Mouse (Mus musculus): Measurements from ENCODE around the gene Ring1. TPM values are rescaled to one million over a fixed set of nuclear protein-coding genes. Genes with fewer than 3 reads are reported as not detected.

Ring1 gene
- polyA plus RNA-seq (2016; fragmentation: Nextera tagmentation; extraction: Ambion mirVana): 19.1 and 23.6 TPM in 2 replicates

- under 1% methylated on average over 53 of the region's 58 CpGs for WGBS
- Histone ChIP-seq H3K27ac (peak within 1 kb of the TSS; percentile 98), H3K9ac (peak within 1 kb of the TSS; percentile 93), H3K27me3 (no peaks in the 10 kb centered on the region), H3K4me3 (replicated peaks) (peak within 1 kb of the TSS; percentile 69), H3K9me3 (peaks cover 12% of the 10 kb centered on the region), H3K36me3 (replicated peaks) (peaks cover 55% of the 10 kb centered on the region), H3K4me1 (peaks cover 60% of the 10 kb centered on the region), H3K4me2 (peak within 1 kb of the TSS; percentile 83)
- peak; percentile 72 for ATAC-seq (ENCODE audit: low FRiP score)
These were observed at the start of gene Ring1 for GRCm38 (mm10) chr17:34024317-34024821. Gene Ring1 (minus strand): TSS chr17:34024680.

DNA sequence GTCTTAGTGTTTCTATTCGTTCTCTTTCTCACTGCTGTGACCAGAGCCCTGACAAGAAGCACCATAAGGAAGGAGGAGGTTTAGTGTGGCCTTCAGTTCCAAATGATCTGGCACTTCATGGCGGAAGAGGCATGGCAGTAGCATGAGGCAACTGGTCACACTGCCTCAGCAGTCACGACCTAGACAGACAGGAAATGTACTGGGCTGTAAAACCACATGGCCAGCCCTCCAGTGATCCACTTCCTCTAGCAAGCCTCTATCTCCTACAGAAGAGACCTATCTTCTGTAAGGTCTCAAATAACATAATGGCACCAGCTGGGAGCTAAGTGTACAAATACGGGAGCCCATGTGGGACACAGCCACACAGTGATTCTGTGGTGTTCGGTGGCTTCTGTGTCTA lies 47.6 kb upstream of the Ring1 start:
- Histone ChIP-seq H3K9me3 (no peaks in the 10 kb centered on the region), H3K9ac (no peak overlapping the region), H3K4me2 (no peak overlapping the region), H3K4me1 (peaks cover 10% of the 10 kb centered on the region), H3K36me3 (replicated peaks) (no peaks in the 10 kb centered on the region), H3K27ac (no peak overlapping the region), H3K27me3 (peaks cover 24% of the 10 kb centered on the region), H3K4me3 (replicated peaks) (no peak overlapping the region)
- WGBS: 74% methylated on average over 5 of the region's 5 CpGs
- no peak for ATAC-seq (ENCODE audit: low FRiP score)

GRCm38 (mm10) chr17:34068864-34069263 lies 44.4 kb upstream of the Ring1 start:
- 66% methylated on average over 3 of the region's 3 CpGs for WGBS
- Histone ChIP-seq H3K4me3 (replicated peaks) (no peak overlapping the region), H3K4me2 (no peak overlapping the region), H3K9ac (no peak overlapping the region), H3K36me3 (replicated peaks) (no peaks in the 10 kb centered on the region), H3K27me3 (0 out of 2 replicates have a peak, but pooled peaks cover 3% of the 10 kb centered on the region), H3K9me3 (no peaks in the 10 kb centered on the region), H3K4me1 (no peaks in the 10 kb centered on the region), H3K27ac (no peak overlapping the region)
- no peak for ATAC-seq (ENCODE audit: low FRiP score)

GRCm38 (mm10) chr17:34057224-34057623 lies 32.7 kb upstream of the Ring1 start:
- Histone ChIP-seq H3K27me3 (no peaks in the 10 kb centered on the region), H3K36me3 (replicated peaks) (0 out of 2 replicates have a peak, but pooled peaks cover 2% of the 10 kb centered on the region), H3K9ac (no peak overlapping the region), H3K9me3 (no peaks in the 10 kb centered on the region), H3K4me2 (no peak overlapping the region), H3K4me1 (no peaks in the 10 kb centered on the region), H3K4me3 (replicated peaks) (no peak overlapping the region), H3K27ac (no peak overlapping the region)
- ATAC-seq (ENCODE audit: low FRiP score): no peak
- 91% methylated on average over 7 of the region's 7 CpGs for whole genome bisulfite sequencing

DNA sequence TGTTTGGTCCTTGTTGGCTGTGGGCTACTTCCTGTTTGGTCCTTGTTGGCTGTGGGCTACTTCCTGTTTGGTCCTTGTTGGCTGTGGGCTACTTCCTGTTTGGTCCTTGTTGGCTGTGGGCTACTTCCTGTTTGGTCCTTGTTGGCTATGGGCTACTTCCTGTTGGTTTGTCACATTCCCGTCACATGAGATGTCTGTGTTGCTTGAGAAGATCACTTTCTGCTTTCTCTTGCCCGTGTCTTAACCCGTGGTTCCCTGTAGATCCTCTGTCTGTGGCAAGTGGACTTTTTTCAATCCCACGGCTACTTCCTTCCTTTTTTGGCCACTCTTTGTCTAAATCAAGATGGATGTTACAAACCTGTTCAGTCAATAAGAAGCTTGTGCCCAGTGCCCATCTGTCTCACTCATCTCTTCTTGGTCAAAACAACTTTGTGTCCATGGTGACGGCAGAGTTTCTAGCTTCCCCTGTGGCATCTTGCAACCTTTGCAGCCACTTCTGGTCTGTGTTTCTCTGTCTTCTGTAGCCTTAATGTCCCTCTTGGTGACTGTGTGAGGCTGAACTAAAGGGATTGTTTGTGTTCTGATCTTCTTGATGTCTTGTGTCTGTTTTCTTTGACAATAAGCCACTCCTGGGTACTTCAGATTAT lies 23.0 kb upstream of the Ring1 start:
- Histone ChIP-seq H3K4me1 (no peaks in the 10 kb centered on the region), H3K9ac (no peak overlapping the region), H3K36me3 (replicated peaks) (no peaks in the 10 kb centered on the region), H3K4me2 (no peak overlapping the region), H3K27me3 (no peaks in the 10 kb centered on the region), H3K27ac (no peak overlapping the region), H3K4me3 (replicated peaks) (no peak overlapping the region), H3K9me3 (0 out of 2 replicates have a peak, but pooled peaks cover 4% of the 10 kb centered on the region)
- WGBS: 93% methylated on average over 5 of the region's 5 CpGs
- ATAC-seq (ENCODE audit: low FRiP score): no peak

DNA sequence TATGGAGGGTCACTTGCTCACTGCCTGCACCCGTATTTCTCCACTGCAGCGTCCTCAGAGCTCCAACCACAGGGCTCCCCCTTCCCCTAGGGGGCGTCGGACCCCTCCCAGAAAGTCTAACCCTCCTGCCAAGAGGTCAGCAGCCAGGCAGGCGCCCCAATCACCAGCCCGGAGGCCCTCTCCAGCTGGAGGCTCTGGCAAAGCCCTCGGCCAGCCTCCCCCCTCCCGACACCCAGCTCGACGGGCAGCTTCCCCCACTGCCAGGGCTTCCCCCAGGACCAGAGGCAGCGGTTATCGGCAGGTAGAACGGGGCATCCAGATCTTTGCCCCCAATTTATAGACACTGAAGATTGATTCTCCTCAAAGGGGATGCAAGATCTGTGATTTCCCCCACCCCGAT lies 21.5 kb upstream of the Ring1 start:
- no peak overlapping the region for H3K4me3 ChIP-seq (replicated peaks)
- no peak overlapping the region for H3K4me2 ChIP-seq
- H3K36me3 ChIP-seq (replicated peaks): no peaks in the 10 kb centered on the region
- no peak overlapping the region for H3K27ac ChIP-seq
- H3K9ac ChIP-seq: no peak overlapping the region
- WGBS: 76% methylated on average over 14 of the region's 14 CpGs
- H3K9me3 ChIP-seq: 0 out of 2 replicates have a peak, but pooled peaks cover 4% of the 10 kb centered on the region
- peaks cover 4% of the 10 kb centered on the region; the same call in 1 of the 2 replicates for H3K4me1 ChIP-seq
- H3K27me3 ChIP-seq: peaks cover 9% of the 10 kb centered on the region; the same call in 1 of the 2 replicates
- ATAC-seq (ENCODE audit: low FRiP score): no peak

DNA sequence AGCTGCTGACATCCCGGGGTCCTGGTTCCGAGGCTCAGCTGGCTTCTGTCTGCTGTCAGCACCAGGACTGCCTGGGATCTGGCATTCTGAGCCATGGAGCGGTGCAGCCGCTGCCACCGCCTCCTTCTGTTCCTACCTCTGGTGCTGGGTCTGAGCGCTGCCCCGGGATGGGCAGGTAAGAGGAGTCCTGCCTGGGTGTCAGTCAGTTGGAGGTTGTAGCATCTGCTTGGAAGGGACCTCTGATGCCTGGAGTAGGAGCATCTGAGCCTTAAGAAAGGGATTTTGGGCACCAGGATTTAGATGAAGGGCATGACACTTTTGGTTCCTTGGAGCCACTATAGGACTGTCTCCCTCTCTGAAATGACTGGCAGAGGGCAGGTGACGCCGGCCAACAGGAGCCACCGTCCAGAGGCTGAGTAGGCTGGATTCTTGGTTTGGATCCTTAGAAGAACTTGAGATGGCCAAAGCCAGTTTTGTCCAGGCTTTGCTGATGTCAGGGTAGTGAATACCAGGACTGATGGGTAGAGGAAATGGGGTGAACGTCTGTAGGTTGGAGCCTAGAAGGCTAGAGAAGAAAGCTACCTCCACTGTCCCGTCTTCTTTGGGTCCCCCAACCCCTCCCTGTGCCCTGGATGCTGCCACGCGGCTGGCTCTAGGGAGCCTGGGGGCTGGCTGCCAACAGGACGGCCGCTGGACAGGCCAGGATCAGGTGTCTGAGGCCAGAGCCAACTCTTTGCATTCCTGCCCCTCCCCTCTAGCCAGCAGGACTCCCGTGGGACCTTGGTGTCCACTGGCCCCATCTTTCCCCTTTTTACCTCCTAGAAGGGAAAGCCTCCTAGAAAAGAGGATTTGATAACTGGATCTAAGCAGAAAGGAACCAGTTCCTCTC lies 15.3 kb upstream of the Ring1 start:
- Histone ChIP-seq H3K9me3 (no peaks in the 10 kb centered on the region), H3K27me3 (peaks cover 23% of the 10 kb centered on the region), H3K4me1 (peaks cover 35% of the 10 kb centered on the region), H3K9ac (peak overlapping the region; percentile 55), H3K4me3 (replicated peaks) (peak overlapping the region; percentile 28), H3K27ac (no peak overlapping the region), H3K4me2 (peak overlapping the region; percentile 61), H3K36me3 (replicated peaks) (peaks cover 34% of the 10 kb centered on the region)
- WGBS: 28% methylated on average over 17 of the region's 17 CpGs
- ATAC-seq (ENCODE audit: low FRiP score): 0 out of 2 replicates have a peak, but pooled peaks have one; percentile 16

DNA sequence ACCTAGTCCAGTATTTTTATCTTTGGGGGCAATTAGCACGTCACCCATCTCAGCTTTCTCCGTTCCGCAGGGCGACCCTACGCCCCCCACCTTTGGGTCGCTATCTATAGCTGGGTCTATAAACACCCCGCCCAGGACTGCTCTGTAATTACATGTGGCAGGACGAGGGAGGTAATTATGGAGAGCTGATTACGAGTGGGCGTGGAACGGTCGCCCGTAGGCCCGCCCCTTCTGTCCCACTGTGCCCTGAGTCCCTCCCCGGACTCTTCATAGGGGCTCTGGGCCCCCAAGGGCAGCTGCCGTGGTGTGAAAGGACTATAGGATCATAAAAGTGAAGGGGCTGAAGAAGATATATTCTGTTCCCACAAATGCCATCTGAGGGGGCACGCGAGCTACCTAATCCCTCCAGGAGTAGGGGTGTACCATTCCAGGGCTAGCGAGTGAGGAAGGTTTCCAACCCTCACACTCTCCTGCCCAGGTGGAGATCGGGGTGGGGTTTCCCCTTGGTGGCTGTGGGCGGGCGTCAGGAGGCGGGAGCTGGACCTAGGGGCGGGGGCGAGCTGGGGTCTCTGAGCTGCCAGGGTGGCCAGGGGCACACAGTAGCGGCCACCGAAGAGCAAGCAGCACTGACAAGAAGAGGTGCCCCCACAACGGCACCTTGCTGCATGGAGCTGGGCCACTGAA lies 14.5 kb upstream of the Ring1 start, which contains the start of gene Col11a2:
Gene Col11a2, plus strand, starts transcription at position 560 of the 684 bp plus-strand sequence.
- H3K4me2 ChIP-seq: peak within 1 kb of the TSS; percentile 61
- H3K27me3 ChIP-seq: peaks cover 23% of the 10 kb centered on the region
- peaks cover 41% of the 10 kb centered on the region for H3K36me3 ChIP-seq (replicated peaks)
- H3K9ac ChIP-seq: peak within 1 kb of the TSS; percentile 55
- peak within 1 kb of the TSS; percentile 65; the same call in 1 of the 2 replicates for H3K27ac ChIP-seq
- WGBS: 7% methylated on average over 28 of the region's 28 CpGs
- peak within 1 kb of the TSS; percentile 28 for H3K4me3 ChIP-seq (replicated peaks)
- peak; percentile 66 for ATAC-seq (ENCODE audit: low FRiP score)
- H3K4me1 ChIP-seq: peaks cover 37% of the 10 kb centered on the region
- H3K9me3 ChIP-seq: no peaks in the 10 kb centered on the region

GRCm38 (mm10) chr17:34038440-34038839 lies 14.0 kb upstream of the Ring1 start:
- Histone ChIP-seq H3K4me3 (replicated peaks) (peak overlapping the region; percentile 28), H3K9ac (peak overlapping the region; percentile 55), H3K27ac (peak overlapping the region; percentile 65; the same call in 1 of the 2 replicates), H3K4me2 (peak overlapping the region; percentile 61), H3K9me3 (no peaks in the 10 kb centered on the region), H3K4me1 (peaks cover 43% of the 10 kb centered on the region), H3K36me3 (replicated peaks) (peaks cover 45% of the 10 kb centered on the region), H3K27me3 (peaks cover 23% of the 10 kb centered on the region)
- WGBS: 12% methylated on average over 16 of the region's 21 CpGs
- peak; percentile 53 for ATAC-seq (ENCODE audit: low FRiP score)

- 94% methylated on average over 7 of the region's 7 CpGs for WGBS
- no peak overlapping the region for H3K9ac ChIP-seq
- peaks cover 22% of the 10 kb centered on the region for H3K27me3 ChIP-seq
- 0 out of 2 replicates have a peak overlapping the region, but pooled peaks have one; percentile 1 for H3K4me3 ChIP-seq (replicated peaks)
- no peak overlapping the region for H3K4me2 ChIP-seq
- H3K4me1 ChIP-seq: peaks cover 53% of the 10 kb centered on the region
- H3K27ac ChIP-seq: no peak overlapping the region
- ATAC-seq (ENCODE audit: low FRiP score): no peak
- peaks cover 45% of the 10 kb centered on the region for H3K36me3 ChIP-seq (replicated peaks)
- H3K9me3 ChIP-seq: no peaks in the 10 kb centered on the region
These were observed 12.8 kb upstream of the Ring1 start for GRCm38 (mm10) chr17:34037241-34037640.

DNA sequence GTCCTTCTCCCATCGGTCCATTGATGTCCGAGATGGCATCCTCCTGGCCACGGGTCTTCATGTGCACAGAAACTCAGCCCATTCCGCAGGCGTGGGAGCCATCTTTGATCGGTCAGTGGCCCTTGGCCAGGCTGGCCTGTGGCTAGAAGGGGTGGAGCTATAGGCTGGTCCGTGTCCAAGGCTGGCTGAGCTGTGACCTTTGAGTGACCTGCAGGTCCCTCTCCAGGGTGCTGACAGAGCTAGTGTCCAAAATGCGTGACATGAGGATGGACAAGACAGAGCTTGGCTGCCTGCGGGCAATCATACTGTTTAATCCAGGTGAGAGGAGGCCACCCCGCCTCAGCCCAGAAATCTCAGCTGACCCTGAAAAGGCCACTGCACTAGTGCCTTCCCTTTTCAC lies 12.2 kb upstream of the Ring1 start:
- peaks cover 45% of the 10 kb centered on the region for H3K36me3 ChIP-seq (replicated peaks)
- H3K27ac ChIP-seq: no peak overlapping the region

More for the DNA sequence above, 12.2 kb upstream of the Ring1 start:
- no peak overlapping the region for H3K9ac ChIP-seq
- H3K27me3 ChIP-seq: peaks cover 19% of the 10 kb centered on the region
- 81% methylated on average over 10 of the region's 10 CpGs for WGBS
- ATAC-seq (ENCODE audit: low FRiP score): no peak
- H3K4me2 ChIP-seq: no peak overlapping the region
- H3K4me3 ChIP-seq (replicated peaks): no peak overlapping the region
- peaks cover 53% of the 10 kb centered on the region for H3K4me1 ChIP-seq
- no peaks in the 10 kb centered on the region for H3K9me3 ChIP-seq
